Comparison of ENCODE assay signal across 8 mouse cellular contexts in genomic region chr3:97228020-97228419, GRCm38 (mm10).
A peak's percentile ranks its signal among the peaks of the same experiment; 100 is the strongest.
DNase-seq lines count a peak whose midpoint lies in the region; ATAC-seq and TF ChIP-seq lines count a peak whose summit lies in the region.

No protein-coding gene starts in this region.

- peak; percentile 19 for ATAC-seq in heart, postnatal 0 days (ENCODE audit: insufficient read depth, low read depth)
- ATAC-seq in hindbrain, postnatal 0 days, result no peak

- DNase-seq in heart, postnatal 0 days (ENCODE audit: low spot score), result no peak
- no peak for DNase-seq in heart, adult 8-10 months (ENCODE audit: low spot score)
- DNase-seq in embryonic facial prominence, embryonic 10.5 days (ENCODE audit: low spot score), result no peak
- DNase-seq in hindbrain, postnatal 0 days (ENCODE audit: low spot score), result no peak
- peak; percentile 35 for DNase-seq in lung, postnatal 14 days
- DNase-seq in retina, embryonic 14.5 days (ENCODE audit: low spot score), result no peak
- no peak for DNase-seq in frontal cortex, postnatal 14 days (ENCODE audit: low spot score in 2 of 2)
- no peak for DNase-seq in T-cell, adult 2 months (ENCODE audit: low spot score)

- 2% methylated on average over 16 of the region's 16 CpGs for WGBS in heart, postnatal 0 days
- 0% methylated on average over 16 of the region's 16 CpGs for WGBS in embryonic facial prominence, embryonic 10.5 days
- WGBS in hindbrain, postnatal 0 days, result 2% methylated on average over 16 of the region's 16 CpGs

- peak overlapping the region; percentile 94 for H3K9ac ChIP-seq in heart, postnatal 0 days (replicated peaks; ENCODE audit: low read depth, low read length)
- H3K9ac ChIP-seq in hindbrain, postnatal 0 days (replicated peaks; ENCODE audit: low read length), result peak overlapping the region; percentile 92

- no peaks in the 10 kb centered on the region for H3K9me3 ChIP-seq in heart, postnatal 0 days (replicated peaks; ENCODE audit: control insufficient read depth, low read length)
- no peaks in the 10 kb centered on the region for H3K9me3 ChIP-seq in embryonic facial prominence, embryonic 10.5 days
- H3K9me3 ChIP-seq in hindbrain, postnatal 0 days (ENCODE audit: low read length), result no peaks in the 10 kb centered on the region

- H3K27ac ChIP-seq in heart, postnatal 0 days (ENCODE audit: low read depth), result peak overlapping the region; percentile 89
- H3K27ac ChIP-seq in embryonic facial prominence, embryonic 10.5 days (replicated peaks), result peak overlapping the region; percentile 98
- H3K27ac ChIP-seq in hindbrain, postnatal 0 days, result peak overlapping the region; percentile 83

- H3K36me3 ChIP-seq in heart, postnatal 0 days (replicated peaks; ENCODE audit: control insufficient read depth, insufficient read depth, low read length), result 0 out of 2 replicates have a peak, but pooled peaks cover 7% of the 10 kb centered on the region
- peaks cover 17% of the 10 kb centered on the region for H3K36me3 ChIP-seq in embryonic facial prominence, embryonic 10.5 days (replicated peaks)
- no peaks in the 10 kb centered on the region for H3K36me3 ChIP-seq in hindbrain, postnatal 0 days (ENCODE audit: insufficient read depth, low read length)

- TF ChIP-seq EP300 in heart, postnatal 0 days (IDR thresholded peaks at IDR 0.05; ENCODE audit: low read depth), result no peak

- H3K27me3 ChIP-seq in heart, postnatal 0 days (ENCODE audit: control insufficient read depth, insufficient read depth, low read length), result no peaks in the 10 kb centered on the region
- H3K27me3 ChIP-seq in embryonic facial prominence, embryonic 10.5 days (replicated peaks; ENCODE audit: low read depth, poor library complexity, severe bottlenecking), result no peaks in the 10 kb centered on the region
- H3K27me3 ChIP-seq in hindbrain, postnatal 0 days (ENCODE audit: insufficient read depth, low read length), result no peaks in the 10 kb centered on the region

- peaks cover 26% of the 10 kb centered on the region for H3K4me1 ChIP-seq in heart, postnatal 0 days (ENCODE audit: control insufficient read depth, insufficient read depth)
- H3K4me1 ChIP-seq in embryonic facial prominence, embryonic 10.5 days, result peaks cover 37% of the 10 kb centered on the region
- peaks cover 27% of the 10 kb centered on the region for H3K4me1 ChIP-seq in hindbrain, postnatal 0 days (ENCODE audit: insufficient read depth, low read length)

- TF ChIP-seq CTCF in heart, postnatal 0 days (IDR thresholded peaks at IDR 0.05; ENCODE audit: low read depth), result no peak
- no peak for TF ChIP-seq CTCF in hindbrain, postnatal 0 days (IDR thresholded peaks at IDR 0.05; ENCODE audit: low read depth)

- peak overlapping the region; percentile 98 for H3K4me3 ChIP-seq in heart, postnatal 0 days (ENCODE audit: low read depth, low read length)
- peak overlapping the region; percentile 85 for H3K4me3 ChIP-seq in embryonic facial prominence, embryonic 10.5 days
- H3K4me3 ChIP-seq in hindbrain, postnatal 0 days (ENCODE audit: low read length), result peak overlapping the region; percentile 92

- peak overlapping the region; percentile 85 for H3K4me2 ChIP-seq in heart, postnatal 0 days (ENCODE audit: low read depth, low read length)
- H3K4me2 ChIP-seq in hindbrain, postnatal 0 days (ENCODE audit: low read depth, low read length), result peak overlapping the region; percentile 74
